Mouse (Mus musculus): ENCODE measurements around the gene Hcfc2. TPM values are rescaled to one million over a fixed set of nuclear protein-coding genes. Genes with fewer than 3 reads are reported as not detected.

Hcfc2 gene
- polyA plus RNA-seq, 1 experiment from 2014 or later: 54.7 TPM

DNA sequence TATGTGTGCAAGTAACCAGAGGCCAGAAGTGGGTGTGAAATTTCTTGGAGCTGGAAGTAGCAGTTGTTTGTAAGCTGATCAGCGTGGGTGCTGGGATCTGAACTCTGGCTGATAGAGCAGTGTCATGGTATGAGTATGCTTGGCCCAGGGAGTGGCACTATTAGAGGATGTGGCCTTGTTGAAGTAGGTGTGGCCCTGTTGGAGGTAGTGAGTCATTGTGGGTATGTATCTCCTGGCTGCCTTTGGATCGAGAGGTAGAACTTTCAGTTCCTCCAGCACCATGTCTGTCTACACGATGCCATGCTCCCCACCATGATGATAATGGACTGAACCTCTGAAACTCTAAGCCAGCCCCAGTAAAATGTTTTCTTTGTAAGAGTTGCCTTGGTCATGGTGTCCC, 84.4 kb downstream of the Hcfc2 start:
- H3K36me3 ChIP-seq: no peaks in the 10 kb centered on the region
- H3K9me3 ChIP-seq: no peaks in the 10 kb centered on the region
- H3K27me3 ChIP-seq: no peaks in the 10 kb centered on the region
- no peak for ATAC-seq (replicated peaks)
- H3K4me1 ChIP-seq: no peaks in the 10 kb centered on the region
- WGBS: 92% methylated on average over 3 of the region's 3 CpGs
- H3K9ac ChIP-seq (replicated peaks): no peak overlapping the region
- H3K27ac ChIP-seq (replicated peaks): no peak overlapping the region
- no peak overlapping the region for H3K4me3 ChIP-seq
- H3K4me2 ChIP-seq (replicated peaks): no peak overlapping the region

DNA sequence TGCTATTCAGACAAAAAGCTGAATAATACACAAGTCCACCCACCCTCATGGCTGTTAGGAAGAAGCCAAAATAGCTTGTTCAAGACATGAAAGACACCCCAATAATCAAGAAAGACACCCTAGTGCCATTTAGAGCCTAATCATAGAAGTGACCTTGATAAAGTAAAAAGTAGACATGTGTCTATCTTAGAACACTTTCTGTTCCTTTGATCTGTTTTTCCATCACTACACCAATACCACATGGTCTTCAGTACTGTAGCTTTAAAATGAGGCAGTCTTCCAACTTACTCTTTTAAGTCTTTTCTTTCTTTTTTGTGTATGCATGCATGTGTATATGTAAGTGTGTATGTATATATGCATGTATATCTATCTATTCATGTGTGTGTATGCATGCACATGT, 84.9 kb downstream of the Hcfc2 start:
- Histone ChIP-seq H3K27me3 (no peaks in the 10 kb centered on the region), H3K4me2 (replicated peaks) (no peak overlapping the region), H3K27ac (replicated peaks) (no peak overlapping the region), H3K36me3 (no peaks in the 10 kb centered on the region), H3K9me3 (no peaks in the 10 kb centered on the region), H3K4me3 (no peak overlapping the region), H3K9ac (replicated peaks) (no peak overlapping the region), H3K4me1 (no peaks in the 10 kb centered on the region)
- no peak for ATAC-seq (replicated peaks)

DNA sequence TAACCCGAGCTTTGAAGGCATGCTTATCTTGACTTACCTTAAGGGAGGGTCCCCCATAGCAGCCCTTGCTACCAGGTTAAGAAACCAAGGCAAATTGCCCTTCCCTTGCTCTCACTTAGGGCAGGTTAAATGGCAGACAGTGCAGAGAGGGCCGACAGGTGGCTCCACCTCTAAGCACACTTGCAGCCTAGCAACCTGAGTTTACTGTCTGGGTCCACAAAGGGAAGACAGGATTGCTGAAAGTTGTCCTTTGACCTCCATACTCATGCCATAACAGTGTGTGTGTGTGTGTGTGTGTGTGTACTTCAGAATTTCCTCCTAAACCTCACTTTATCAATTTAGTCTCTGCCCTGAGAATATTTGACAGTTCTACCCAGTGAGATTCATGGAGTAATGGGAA, 86.5 kb downstream of the Hcfc2 start:
- H3K4me3 ChIP-seq: no peak overlapping the region
- no peak overlapping the region for H3K27ac ChIP-seq (replicated peaks)
- H3K27me3 ChIP-seq: no peaks in the 10 kb centered on the region
- H3K9me3 ChIP-seq: no peaks in the 10 kb centered on the region
- H3K4me1 ChIP-seq: no peaks in the 10 kb centered on the region
- no peak overlapping the region for H3K4me2 ChIP-seq (replicated peaks)
- no peak for ATAC-seq (replicated peaks)
- H3K9ac ChIP-seq (replicated peaks): no peak overlapping the region
- H3K36me3 ChIP-seq: no peaks in the 10 kb centered on the region
- WGBS: 46% methylated on average over 2 of the region's 2 CpGs

DNA sequence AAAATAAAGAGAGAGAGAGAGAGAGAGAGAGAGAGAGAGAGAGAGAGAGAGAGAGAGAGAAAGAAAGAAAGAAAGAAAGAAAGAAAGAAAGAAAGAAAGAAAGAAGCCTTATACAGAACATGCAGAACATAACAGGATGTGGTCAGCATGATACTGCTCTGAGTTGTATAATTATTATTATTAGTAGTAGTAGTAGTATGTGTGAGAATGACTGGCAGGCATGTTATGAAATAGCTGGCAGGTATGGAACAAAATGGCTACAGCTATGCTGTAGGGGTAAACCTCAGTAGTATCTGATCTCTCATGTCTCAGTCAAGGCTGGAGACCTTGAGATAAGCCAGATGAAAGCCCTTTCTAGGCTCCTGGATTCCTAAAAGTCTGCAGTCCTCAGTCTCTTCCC, 93.2 kb downstream of the Hcfc2 start:
- Histone ChIP-seq H3K4me2 (replicated peaks) (no peak overlapping the region), H3K9ac (replicated peaks) (no peak overlapping the region), H3K36me3 (no peaks in the 10 kb centered on the region), H3K9me3 (no peaks in the 10 kb centered on the region), H3K4me1 (no peaks in the 10 kb centered on the region), H3K27ac (replicated peaks) (no peak overlapping the region), H3K27me3 (no peaks in the 10 kb centered on the region), H3K4me3 (no peak overlapping the region)
- ATAC-seq (replicated peaks): no peak

DNA sequence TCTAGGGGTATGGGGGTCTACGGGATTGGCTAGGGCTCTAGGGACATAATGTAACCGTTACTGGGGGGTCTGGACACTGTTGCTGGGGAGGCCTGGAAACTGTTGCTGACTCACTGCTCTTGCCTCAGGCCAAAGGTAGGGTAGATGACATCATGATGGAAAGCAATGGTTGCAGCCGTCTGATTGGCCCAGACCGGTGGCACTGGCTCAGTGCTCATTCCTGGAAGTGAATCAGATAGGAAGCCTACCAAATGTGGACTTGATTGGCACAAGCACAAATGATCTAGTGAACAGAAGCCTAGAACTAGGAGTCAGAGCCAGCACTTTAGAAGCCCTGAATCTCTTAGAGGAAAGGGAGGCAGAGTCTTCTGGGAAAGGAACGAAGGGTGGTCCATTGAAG, 94.5 kb downstream of the Hcfc2 start:
- WGBS: 95% methylated on average over 5 of the region's 5 CpGs
- H3K9me3 ChIP-seq: no peaks in the 10 kb centered on the region
- H3K4me1 ChIP-seq: peaks cover 9% of the 10 kb centered on the region; the same call in 1 of the 2 replicates
- no peak overlapping the region for H3K4me3 ChIP-seq
- no peak overlapping the region for H3K4me2 ChIP-seq (replicated peaks)
- no peak overlapping the region for H3K27ac ChIP-seq (replicated peaks)
- no peak for ATAC-seq (replicated peaks)
- H3K9ac ChIP-seq (replicated peaks): no peak overlapping the region
- no peaks in the 10 kb centered on the region for H3K36me3 ChIP-seq
- no peaks in the 10 kb centered on the region for H3K27me3 ChIP-seq

DNA sequence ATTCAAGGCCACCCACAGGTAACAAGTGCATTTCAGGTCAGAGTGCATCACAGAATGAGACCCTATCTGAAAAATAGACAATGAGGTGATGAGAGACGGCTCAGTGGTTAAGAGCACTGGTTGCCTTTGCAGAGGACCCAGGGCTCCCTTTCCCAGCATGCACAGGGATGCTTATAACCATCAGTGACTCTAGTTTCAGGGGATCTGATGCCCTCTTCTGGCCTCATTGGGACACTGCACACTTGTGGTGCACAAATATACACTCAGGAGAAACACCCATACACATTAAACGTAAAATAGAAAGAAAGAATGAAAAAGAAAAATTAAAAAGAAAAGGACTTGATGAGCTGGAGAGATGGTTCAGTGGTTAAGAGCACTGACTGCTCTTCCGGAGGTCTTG, 95.8 kb downstream of the Hcfc2 start:
- Histone ChIP-seq H3K27ac (replicated peaks) (no peak overlapping the region), H3K4me3 (no peak overlapping the region), H3K9me3 (no peaks in the 10 kb centered on the region), H3K4me2 (replicated peaks) (no peak overlapping the region), H3K36me3 (no peaks in the 10 kb centered on the region), H3K9ac (replicated peaks) (no peak overlapping the region), H3K4me1 (peaks cover 19% of the 10 kb centered on the region; the same call in 1 of the 2 replicates), H3K27me3 (no peaks in the 10 kb centered on the region)
- WGBS: 90% methylated on average over 3 of the region's 3 CpGs
- ATAC-seq (replicated peaks): no peak

Other genes starting within 250 kb of the Hcfc2 start
- not detected in 2 replicates for gene Gm1553, start 203.5 kb upstream of the Hcfc2 start, polyA plus RNA-seq (2015; fragmentation: Nextera tagmentation; extraction: Ambion mirVana)
- gene 1190007I07Rik, start 72.9 kb upstream of the Hcfc2 start, polyA plus RNA-seq (2015; fragmentation: Nextera tagmentation; extraction: Ambion mirVana): 34.1 and 34.2 TPM in 2 replicates
- gene Tdg, start 66.3 kb upstream of the Hcfc2 start, polyA plus RNA-seq (2015; fragmentation: Nextera tagmentation; extraction: Ambion mirVana): 223 and 227 TPM in 2 replicates
- gene Glt8d2, start 5.5 kb upstream of the Hcfc2 start, polyA plus RNA-seq (2015; fragmentation: Nextera tagmentation; extraction: Ambion mirVana): 2.9 and 3.7 TPM in 2 replicates
- gene Nfyb, start 68.0 kb downstream of the Hcfc2 start, polyA plus RNA-seq (2015; fragmentation: Nextera tagmentation; extraction: Ambion mirVana): 62.5 and 67.4 TPM in 2 replicates
- 172 and 174 TPM in 2 replicates for gene Txnrd1, start 137.8 kb downstream of the Hcfc2 start, polyA plus RNA-seq (2015; fragmentation: Nextera tagmentation; extraction: Ambion mirVana)
- 0.22 and 0.51 TPM in 2 replicates for gene Eid3, start 170.5 kb downstream of the Hcfc2 start, polyA plus RNA-seq (2015; fragmentation: Nextera tagmentation; extraction: Ambion mirVana)

All from forebrain, embryonic 15.5 days (tissue).